Mouse (Mus musculus) olfactory bulb, adult 2 months (tissue): ENCODE data around the gene Dixdc1.

Experiments
- CTCF ChIP-seq: fragments of 200-500 bp; IDR thresholded peaks from 2 replicates; pipeline ENCODE4 v1.5.1; 2012; ENCODE audit warnings: low read depth, mild to moderate bottlenecking, low read length, moderate library complexity; ENCODE audit not compliant: insufficient read depth
- POLR2A ChIP-seq: fragments of 200-500 bp; IDR thresholded peaks from 2 replicates; pipeline ENCODE4 v1.6.1; 2012; ENCODE audit warnings: mild to moderate bottlenecking, low read depth, low read length, moderate library complexity; ENCODE audit not compliant: insufficient read depth

DNA sequence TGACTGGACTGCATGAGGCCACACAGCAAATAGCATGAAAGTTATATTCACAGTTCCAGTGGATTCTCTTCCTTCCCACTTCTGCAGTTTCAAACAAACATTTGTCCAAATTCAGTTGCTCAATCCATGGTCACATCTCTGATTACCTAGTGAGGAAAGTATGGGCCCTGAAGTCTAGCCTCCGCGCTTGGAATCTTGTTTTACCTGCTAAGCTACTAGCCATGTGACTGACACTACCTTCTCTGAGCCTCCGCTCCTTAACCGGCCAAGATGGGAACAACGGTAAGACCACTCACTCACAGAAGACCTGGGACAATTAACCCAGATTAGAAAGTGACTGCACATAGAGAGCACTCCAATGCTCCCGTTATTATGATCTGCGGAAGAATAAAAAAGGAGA is 6.5 kb upstream of the Dixdc1 start:
- TF ChIP-seq POLR2A (no peak), CTCF (no peak)
